Mouse (Mus musculus): Measurements from ENCODE around the gene Ctsll3.

GRCm38 (mm10) chr13:60761161-60761560 is 41.5 kb downstream of the Ctsll3 start:
- TF ChIP-seq POLR2A (IDR thresholded peaks at IDR 0.05; ENCODE audit: borderline replicate concordance, low read depth, low read length) = no peak
- no peak for TF ChIP-seq CTCF (IDR thresholded peaks at IDR 0.05; ENCODE audit: low read depth, low read length)
